Mouse (Mus musculus) kidney, adult 2 months (tissue): ENCODE data around the gene Abat.

Experiments
- CTCF ChIP-seq: fragments of 200-500 bp; conservative IDR thresholded peaks from 2 replicates; pipeline ENCODE4 v1.5.1; 2011; ENCODE audit warnings: low read depth, mild to moderate bottlenecking, control low read depth, low read length, moderate library complexity, mixed read lengths; ENCODE audit not compliant: insufficient read depth, insufficient read length
- POLR2A ChIP-seq: fragments of 200-500 bp; IDR thresholded peaks from one replicate; pipeline ENCODE4 v1.6.1; 2011; ENCODE audit warnings: low read depth, low read length, control low read depth

DNA sequence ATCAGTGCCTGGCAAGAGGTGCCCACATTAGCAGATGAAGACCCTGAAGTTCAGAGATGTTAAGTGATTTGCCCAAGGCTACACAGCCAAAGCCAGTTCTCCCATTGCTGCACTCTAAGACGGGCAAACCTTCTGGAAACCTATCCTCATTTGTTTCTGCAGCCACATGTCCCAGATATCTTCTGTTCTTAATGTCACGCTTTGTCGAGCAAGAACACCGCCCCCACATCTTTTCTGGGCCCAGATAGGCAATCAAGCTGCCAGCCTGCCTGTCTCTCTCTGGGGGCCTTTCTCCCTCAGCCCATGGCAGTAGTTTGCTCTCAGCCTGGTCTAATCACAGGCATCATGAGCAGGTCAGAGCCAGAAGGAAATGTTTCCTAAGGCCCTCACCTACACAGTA is 83.1 kb downstream of the Abat start:
- TF ChIP-seq POLR2A (no peak), CTCF (no peak)
